Mouse (Mus musculus) midbrain, embryonic 14.5 days (tissue): Measurements from ENCODE around the gene Zc2hc1c. TPM values are rescaled to one million over a fixed set of nuclear protein-coding genes. Genes with fewer than 3 reads are reported as not detected.
A peak's percentile ranks its signal among the peaks of the same experiment; 100 is the strongest.

ENCODE experiments used
- ATAC-seq: fragments of 200-750 bp; cut with Nextera tagmentation; 2 replicates; pipeline ENCODE4 v1.8.0; 2017; ENCODE audit warnings: moderate number of reproducible peaks, moderate library complexity; ENCODE audit not compliant: low FRiP score, low TSS enrichment
- DNase-seq: peaks from one replicate; pipeline ENCODE4 v3.0.0-alpha.2; 2015
- H3K27ac ChIP-seq: fragments of 300-500 bp; sonication (generic); replicated peaks from 2 replicates; pipeline ENCODE4 v1.5.1; 2014; ENCODE audit warnings: mild to moderate bottlenecking, low read depth, low read length, moderate library complexity
- H3K27me3 ChIP-seq: fragments of 300-500 bp; sonication (generic); 2 replicates; pipeline ENCODE4 v1.6.1; 2014; ENCODE audit warnings: low read length, control low read depth, mixed read lengths; ENCODE audit not compliant: control insufficient read depth, insufficient read depth
- H3K36me3 ChIP-seq: fragments of 300-500 bp; sonication (generic); 2 replicates; pipeline ENCODE4 v1.6.1; 2014; ENCODE audit warnings: low read length, control low read depth; ENCODE audit not compliant: control insufficient read depth, insufficient read depth
- H3K4me1 ChIP-seq: fragments of 300-500 bp; sonication (generic); 2 replicates; pipeline ENCODE4 v1.6.1; 2014; ENCODE audit warnings: mild to moderate bottlenecking, antibody characterized with exemption, low read length, control low read depth; ENCODE audit not compliant: control insufficient read depth, insufficient read depth
- H3K4me2 ChIP-seq: fragments of 300-500 bp; sonication (generic); 2 replicates; pipeline ENCODE4 v1.6.1; 2014; ENCODE audit warnings: mild to moderate bottlenecking, low read length, moderate library complexity
- H3K4me3 ChIP-seq: fragments of 300-500 bp; sonication (generic); replicated peaks from 2 replicates; pipeline ENCODE4 v1.5.1; 2014; ENCODE audit warnings: low read depth, low read length
- H3K9ac ChIP-seq: fragments of 300-500 bp; sonication (generic); replicated peaks from 2 replicates; pipeline ENCODE4 v1.6.1; 2014; ENCODE audit warnings: mild to moderate bottlenecking, low read length, moderate library complexity
- H3K9me3 ChIP-seq: fragments of 300-500 bp; sonication (generic); 2 replicates; pipeline ENCODE4 v1.6.1; 2016; ENCODE audit warnings: low read length, control low read depth, mixed read lengths; ENCODE audit not compliant: control insufficient read depth
- WGBS: fragments of 180-500 bp; shearing (Covaris S2); extraction: QIAGEN DNeasy Blood & Tissue Kit; methylation state at CpG from one replicate; pipeline ENCODE4 v1.1.7; 2014; 5-methylcytosine and 5-hydroxymethylcytosine counted together
- polyA plus RNA-seq: library from polyadenylated mRNA; unstranded; fragments of >200 nt; fragmentation: Nextera tagmentation; extraction: Ambion mirVana; gene quantifications from 2 replicates; pipeline ENCODE4 v1.2.1, GENCODE M21; 2014

Zc2hc1c gene
- polyA plus RNA-seq, 1 experiment from 2014 or later = 1.6 TPM

- H3K4me2 ChIP-seq = no peak overlapping the region
- DNase-seq (no peak), ATAC-seq (no peak)
- no peaks in the 10 kb centered on the region for H3K27me3 ChIP-seq
- H3K4me3 ChIP-seq = no peak overlapping the region
- no peaks in the 10 kb centered on the region for H3K4me1 ChIP-seq
- H3K9me3 ChIP-seq = peaks cover 4% of the 10 kb centered on the region; the same call in 1 of the 2 replicates
- H3K36me3 ChIP-seq = peaks cover 43% of the 10 kb centered on the region
- H3K27ac ChIP-seq = no peak overlapping the region
- WGBS = 90% methylated on average over 11 of the region's 11 CpGs
- H3K9ac ChIP-seq = no peak overlapping the region
Measured at GRCm38 (mm10) chr12:85298127-85298834, 9.9 kb downstream of the Zc2hc1c start.

GRCm38 (mm10) chr12:85298835-85299180 is 10.4 kb downstream of the Zc2hc1c start:
- H3K9ac ChIP-seq = no peak overlapping the region
- ATAC-seq (no peak), DNase-seq (no peak)
- WGBS = 97% methylated on average over 1 of the region's 1 CpGs
- no peaks in the 10 kb centered on the region for H3K4me1 ChIP-seq
- no peaks in the 10 kb centered on the region for H3K27me3 ChIP-seq
- no peak overlapping the region for H3K4me3 ChIP-seq
- no peak overlapping the region for H3K4me2 ChIP-seq
- H3K9me3 ChIP-seq = peaks cover 4% of the 10 kb centered on the region; the same call in 1 of the 2 replicates
- no peak overlapping the region for H3K27ac ChIP-seq
- H3K36me3 ChIP-seq = peaks cover 48% of the 10 kb centered on the region

- Histone ChIP-seq H3K9ac (no peak overlapping the region), H3K36me3 (peaks cover 90% of the 10 kb centered on the region), H3K4me3 (no peak overlapping the region), H3K4me1 (no peaks in the 10 kb centered on the region), H3K9me3 (no peaks in the 10 kb centered on the region), H3K4me2 (no peak overlapping the region), H3K27ac (no peak overlapping the region), H3K27me3 (no peaks in the 10 kb centered on the region)
- ATAC-seq (no peak), DNase-seq (no peak)
- WGBS = 90% methylated on average over 2 of the region's 2 CpGs
Measured at GRCm38 (mm10) chr12:85303256-85303655, 14.9 kb downstream of the Zc2hc1c start.

- Histone ChIP-seq H3K27ac (no peak overlapping the region), H3K4me2 (no peak overlapping the region), H3K36me3 (peaks cover 95% of the 10 kb centered on the region), H3K9ac (no peak overlapping the region), H3K9me3 (no peaks in the 10 kb centered on the region), H3K27me3 (no peaks in the 10 kb centered on the region), H3K4me3 (no peak overlapping the region), H3K4me1 (no peaks in the 10 kb centered on the region)
- WGBS = 84% methylated on average over 4 of the region's 4 CpGs
- DNase-seq = no peak
- ATAC-seq = no peak
Measured at GRCm38 (mm10) chr12:85304725-85305124, 16.3 kb downstream of the Zc2hc1c start.

- no peaks in the 10 kb centered on the region for H3K4me1 ChIP-seq
- no peak overlapping the region for H3K4me3 ChIP-seq
- no peak overlapping the region for H3K27ac ChIP-seq
- ATAC-seq (no peak), DNase-seq (peak; percentile 94)
- 50% methylated on average over 16 of the region's 16 CpGs for WGBS
- no peak overlapping the region for H3K9ac ChIP-seq
- peaks cover 95% of the 10 kb centered on the region for H3K36me3 ChIP-seq
- H3K9me3 ChIP-seq = no peaks in the 10 kb centered on the region
- no peak overlapping the region for H3K4me2 ChIP-seq
- no peaks in the 10 kb centered on the region for H3K27me3 ChIP-seq
Measured at GRCm38 (mm10) chr12:85305247-85305892, 17.0 kb downstream of the Zc2hc1c start.

- no peak overlapping the region for H3K4me3 ChIP-seq
- DNase-seq (no peak), ATAC-seq (no peak)
- H3K9ac ChIP-seq = no peak overlapping the region
- H3K27ac ChIP-seq = no peak overlapping the region
- H3K9me3 ChIP-seq = no peaks in the 10 kb centered on the region
- no peak overlapping the region for H3K4me2 ChIP-seq
- 87% methylated on average over 3 of the region's 3 CpGs for WGBS
- no peaks in the 10 kb centered on the region for H3K4me1 ChIP-seq
- H3K27me3 ChIP-seq = no peaks in the 10 kb centered on the region
- H3K36me3 ChIP-seq = peaks cover 97% of the 10 kb centered on the region
Measured at GRCm38 (mm10) chr12:85308651-85309050, 20.3 kb downstream of the Zc2hc1c start.

- ATAC-seq (no peak), DNase-seq (no peak)
- 93% methylated on average over 7 of the region's 7 CpGs for WGBS
- no peak overlapping the region for H3K27ac ChIP-seq
- H3K4me3 ChIP-seq = no peak overlapping the region
- H3K4me2 ChIP-seq = no peak overlapping the region
- no peaks in the 10 kb centered on the region for H3K27me3 ChIP-seq
- no peak overlapping the region for H3K9ac ChIP-seq
- H3K36me3 ChIP-seq = peaks cover 88% of the 10 kb centered on the region
- H3K9me3 ChIP-seq = no peaks in the 10 kb centered on the region
- H3K4me1 ChIP-seq = no peaks in the 10 kb centered on the region
Measured at GRCm38 (mm10) chr12:85330153-85330552, 41.8 kb downstream of the Zc2hc1c start.

GRCm38 (mm10) chr12:85337567-85338311 is 49.3 kb downstream of the Zc2hc1c start:
- H3K4me3 ChIP-seq = peak overlapping the region; percentile 98

More at GRCm38 (mm10) chr12:85337567-85338311, 49.3 kb downstream of the Zc2hc1c start:
- DNase-seq (no peak), ATAC-seq (no peak)
- Histone ChIP-seq H3K9me3 (no peaks in the 10 kb centered on the region), H3K4me1 (peaks cover 7% of the 10 kb centered on the region; the same call in 1 of the 2 replicates), H3K27me3 (no peaks in the 10 kb centered on the region), H3K36me3 (peaks cover 36% of the 10 kb centered on the region), H3K27ac (no peak overlapping the region), H3K9ac (no peak overlapping the region), H3K4me2 (peak overlapping the region; percentile 75)
- WGBS = 85% methylated on average over 6 of the region's 6 CpGs
